Mouse (Mus musculus) embryonic facial prominence, embryonic 14.5 days (tissue): Measurements from ENCODE around the gene Ppil4. TPM values are rescaled to one million over a fixed set of nuclear protein-coding genes. Genes with fewer than 3 reads are reported as not detected.
"Not testable (repeated sequence)": the region's sequence is repeated elsewhere in the genome, so short reads cannot be mapped to it uniquely, and the experiment has no call there.

Experiments used
- ATAC-seq: fragments of 200-750 bp; cut with Nextera tagmentation; 2 replicates; pipeline ENCODE4 v1.8.0; 2017; ENCODE audit warnings: low read depth, moderate number of reproducible peaks, moderate TSS enrichment
- DNase-seq: peaks from one replicate; pipeline ENCODE4 v3.0.0-alpha.2; 2015; ENCODE audit warnings: low spot score
- H3K27ac ChIP-seq: fragments of 300-500 bp; sonication (generic); replicated peaks from 2 replicates; pipeline ENCODE4 v1.5.1; 2014; ENCODE audit warnings: low read depth, mild to moderate bottlenecking, low read length, moderate library complexity
- H3K27me3 ChIP-seq: fragments of 300-500 bp; sonication (generic); replicated peaks from 2 replicates; pipeline ENCODE4 v1.6.1; 2014; ENCODE audit warnings: low read length; ENCODE audit not compliant: control insufficient read depth, insufficient read depth
- H3K36me3 ChIP-seq: fragments of 300-500 bp; sonication (generic); 2 replicates; pipeline ENCODE4 v1.6.1; 2014; ENCODE audit warnings: low read length, mixed read lengths; ENCODE audit not compliant: control insufficient read depth, insufficient read depth
- H3K4me1 ChIP-seq: fragments of 300-500 bp; sonication (generic); 2 replicates; pipeline ENCODE4 v1.6.1; 2014; ENCODE audit warnings: antibody characterized with exemption, low read length; ENCODE audit not compliant: control insufficient read depth, insufficient read depth
- H3K4me2 ChIP-seq: fragments of 300-500 bp; sonication (generic); 2 replicates; pipeline ENCODE4 v1.6.1; 2014; ENCODE audit warnings: low read depth, mild to moderate bottlenecking, low read length, moderate library complexity, mixed read lengths
- H3K4me3 ChIP-seq: fragments of 300-500 bp; sonication (generic); 2 replicates; pipeline ENCODE4 v1.5.1; 2014; ENCODE audit warnings: low read depth, mild to moderate bottlenecking, low read length
- H3K9ac ChIP-seq: fragments of 300-500 bp; sonication (generic); 2 replicates; pipeline ENCODE4 v1.6.1; 2014; ENCODE audit warnings: low read depth, mild to moderate bottlenecking, low read length, moderate library complexity, mixed read lengths
- H3K9me3 ChIP-seq: fragments of 300-500 bp; sonication (generic); 2 replicates; pipeline ENCODE4 v1.6.1; 2016; ENCODE audit warnings: low read length; ENCODE audit not compliant: control insufficient read depth
- WGBS: fragments of 180-500 bp; shearing (Covaris S2); extraction: QIAGEN DNeasy Blood & Tissue Kit; methylation state at CpG from one replicate; pipeline ENCODE4 v1.1.7; 2014; 5-methylcytosine and 5-hydroxymethylcytosine counted together
- polyA plus RNA-seq: library from polyadenylated mRNA; unstranded; fragments of >200 nt; fragmentation: Nextera tagmentation; extraction: Ambion mirVana; gene quantifications from 2 replicates; pipeline ENCODE4 v1.2.1, GENCODE M21; 2014

Gene Ppil4
- polyA plus RNA-seq = 32.8 and 33.6 TPM in 2 replicates

- WGBS = under 1% methylated on average over 51 of the region's 52 CpGs
- peaks cover 11% of the 10 kb centered on the region for H3K4me1 ChIP-seq
- H3K9me3 ChIP-seq = no peaks in the 10 kb centered on the region
- H3K4me2 ChIP-seq = peak within 1 kb of the TSS; percentile 76
- peak; percentile 95 for ATAC-seq
- peak within 1 kb of the TSS; percentile 97 for H3K4me3 ChIP-seq
- peak; percentile 95 for DNase-seq
- peak within 1 kb of the TSS; percentile 84 for H3K9ac ChIP-seq
- H3K36me3 ChIP-seq = peaks cover 42% of the 10 kb centered on the region
- H3K27me3 ChIP-seq = no peaks in the 10 kb centered on the region
- H3K27ac ChIP-seq = peak within 1 kb of the TSS; percentile 34; the same call in 1 of the 2 replicates
Observed at GRCm38 (mm10) chr10:7792751-7793385, at the start of gene Ppil4, which contains the start of gene Ginm1. TSS of gene Ppil4 (plus strand) at chr10:7792891. TSS of gene Ginm1 (minus strand) at chr10:7792824.

GRCm38 (mm10) chr10:7745528-7745927, 47.2 kb upstream of the Ppil4 start:
- not testable (repeated sequence) for H3K27ac ChIP-seq, H3K27me3 ChIP-seq, H3K9ac ChIP-seq, DNase-seq, H3K4me3 ChIP-seq, H3K9me3 ChIP-seq, ATAC-seq, H3K4me1 ChIP-seq, H3K4me2 ChIP-seq
- H3K36me3 ChIP-seq = peaks cover 60% of the 10 kb centered on the region
- 95% methylated on average over 6 of the region's 6 CpGs for WGBS

GRCm38 (mm10) chr10:7748752-7749151, 43.9 kb upstream of the Ppil4 start:
- no peak for ATAC-seq
- peaks cover 63% of the 10 kb centered on the region for H3K36me3 ChIP-seq
- no peaks in the 10 kb centered on the region for H3K4me1 ChIP-seq
- no peak overlapping the region for H3K9ac ChIP-seq
- no peak overlapping the region for H3K4me3 ChIP-seq
- H3K4me2 ChIP-seq = no peak overlapping the region
- H3K27me3 ChIP-seq = no peaks in the 10 kb centered on the region
- H3K27ac ChIP-seq = no peak overlapping the region
- H3K9me3 ChIP-seq = no peaks in the 10 kb centered on the region
- WGBS = 93% methylated on average over 6 of the region's 6 CpGs
- DNase-seq = no peak

- H3K9ac ChIP-seq = no peak overlapping the region
- ATAC-seq (no peak), DNase-seq (no peak)
- no peaks in the 10 kb centered on the region for H3K27me3 ChIP-seq
- no peaks in the 10 kb centered on the region for H3K9me3 ChIP-seq
- no peak overlapping the region for H3K4me2 ChIP-seq
- no peak overlapping the region for H3K27ac ChIP-seq
- peaks cover 82% of the 10 kb centered on the region for H3K36me3 ChIP-seq
- WGBS = 96% methylated on average over 2 of the region's 2 CpGs
- H3K4me3 ChIP-seq = no peak overlapping the region
- H3K4me1 ChIP-seq = no peaks in the 10 kb centered on the region
Observed at GRCm38 (mm10) chr10:7757544-7757943, 35.1 kb upstream of the Ppil4 start.

DNA sequence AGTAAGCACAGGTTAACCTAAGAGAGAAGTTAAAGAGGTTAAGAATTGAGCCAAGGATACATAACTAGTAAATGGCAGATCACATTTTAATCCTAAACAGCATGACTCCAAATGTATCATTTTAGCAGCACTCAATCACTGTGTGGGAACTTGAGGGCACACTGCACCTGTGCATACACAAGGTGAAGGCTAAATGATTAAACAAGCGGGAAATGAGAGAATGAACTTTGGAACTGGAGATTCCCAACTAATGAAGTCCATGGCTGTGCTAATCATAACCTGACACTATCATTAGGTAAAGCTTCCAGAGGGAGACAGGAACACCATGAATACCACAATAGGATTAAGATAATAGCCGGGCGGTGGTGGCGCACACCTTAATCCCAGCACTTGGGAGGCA, 20.3 kb upstream of the Ppil4 start:
- no peak overlapping the region for H3K27ac ChIP-seq
- no peak overlapping the region for H3K9ac ChIP-seq
- H3K4me2 ChIP-seq = no peak overlapping the region
- H3K9me3 ChIP-seq = no peaks in the 10 kb centered on the region
- H3K4me1 ChIP-seq = no peaks in the 10 kb centered on the region
- WGBS = 94% methylated on average over 4 of the region's 4 CpGs
- H3K4me3 ChIP-seq = no peak overlapping the region
- ATAC-seq = no peak
- H3K36me3 ChIP-seq = peaks cover 93% of the 10 kb centered on the region
- no peaks in the 10 kb centered on the region for H3K27me3 ChIP-seq
- DNase-seq = no peak

GRCm38 (mm10) chr10:7772769-7773168, 19.9 kb upstream of the Ppil4 start:
- 95% methylated on average over 1 of the region's 1 CpGs for WGBS
- H3K4me2 ChIP-seq = no peak overlapping the region
- no peaks in the 10 kb centered on the region for H3K27me3 ChIP-seq
- no peaks in the 10 kb centered on the region for H3K9me3 ChIP-seq
- no peak overlapping the region for H3K9ac ChIP-seq
- H3K4me3 ChIP-seq = no peak overlapping the region
- H3K36me3 ChIP-seq = peaks cover 92% of the 10 kb centered on the region
- no peaks in the 10 kb centered on the region for H3K4me1 ChIP-seq
- no peak for DNase-seq
- no peak overlapping the region for H3K27ac ChIP-seq
- no peak for ATAC-seq

GRCm38 (mm10) chr10:7775421-7775820, 17.3 kb upstream of the Ppil4 start:
- no peak overlapping the region for H3K27ac ChIP-seq
- DNase-seq (no peak), ATAC-seq (no peak)
- H3K9me3 ChIP-seq = no peaks in the 10 kb centered on the region
- H3K4me2 ChIP-seq = no peak overlapping the region
- H3K4me3 ChIP-seq = no peak overlapping the region
- no peaks in the 10 kb centered on the region for H3K27me3 ChIP-seq
- H3K36me3 ChIP-seq = peaks cover 73% of the 10 kb centered on the region
- H3K4me1 ChIP-seq = peaks cover 6% of the 10 kb centered on the region; the same call in 1 of the 2 replicates
- no peak overlapping the region for H3K9ac ChIP-seq
- WGBS = 92% methylated on average over 8 of the region's 8 CpGs

GRCm38 (mm10) chr10:7778361-7778760, 14.3 kb upstream of the Ppil4 start:
- DNase-seq (no peak), ATAC-seq (no peak)
- Histone ChIP-seq H3K4me1 (peaks cover 6% of the 10 kb centered on the region; the same call in 1 of the 2 replicates), H3K9ac (no peak overlapping the region), H3K4me2 (no peak overlapping the region), H3K27ac (no peak overlapping the region), H3K36me3 (peaks cover 45% of the 10 kb centered on the region), H3K9me3 (no peaks in the 10 kb centered on the region), H3K27me3 (no peaks in the 10 kb centered on the region), H3K4me3 (no peak overlapping the region)
- 85% methylated on average over 3 of the region's 3 CpGs for WGBS

GRCm38 (mm10) chr10:7779751-7780237, 12.9 kb upstream of the Ppil4 start:
- peaks cover 33% of the 10 kb centered on the region for H3K36me3 ChIP-seq
- no peaks in the 10 kb centered on the region for H3K27me3 ChIP-seq
- peak overlapping the region; percentile 83 for H3K9ac ChIP-seq
- DNase-seq (no peak), ATAC-seq (no peak)
- H3K4me2 ChIP-seq = peak overlapping the region; percentile 80
- no peaks in the 10 kb centered on the region for H3K9me3 ChIP-seq
- H3K27ac ChIP-seq = peak overlapping the region; percentile 67; the same call in 1 of the 2 replicates
- H3K4me3 ChIP-seq = peak overlapping the region; percentile 96
- H3K4me1 ChIP-seq = peaks cover 6% of the 10 kb centered on the region; the same call in 1 of the 2 replicates
- 19% methylated on average over 7 of the region's 7 CpGs for WGBS
